Mouse (Mus musculus) adipocyte (in vitro differentiated cells): ENCODE data around the gene Plekha7.

Experiments
- DNase-seq: peaks from one replicate; pipeline ENCODE4 v3.0.0-alpha.2; 2016; ENCODE audit warnings: low spot score

Plekha7 gene

DNA sequence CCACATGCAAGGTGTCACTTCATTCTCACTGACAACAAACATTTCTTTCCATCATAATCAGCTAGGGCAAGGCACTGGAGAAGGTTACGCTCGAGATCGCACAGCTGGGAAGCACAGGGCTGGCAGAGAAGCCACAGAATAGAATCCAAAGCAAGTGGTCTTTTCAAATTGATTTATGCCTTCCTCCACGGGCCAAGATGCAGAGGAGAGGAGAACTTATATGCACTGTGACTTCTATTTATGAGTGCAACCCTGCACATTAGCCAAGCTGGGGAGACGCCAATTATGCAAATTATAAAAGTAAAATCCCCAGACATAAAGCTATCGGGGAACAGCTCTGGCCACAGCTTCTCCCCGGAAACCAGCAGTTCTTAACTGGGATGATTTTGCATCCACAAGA lies 86.3 kb downstream of the Plekha7 start:
- no peak for DNase-seq

DNA sequence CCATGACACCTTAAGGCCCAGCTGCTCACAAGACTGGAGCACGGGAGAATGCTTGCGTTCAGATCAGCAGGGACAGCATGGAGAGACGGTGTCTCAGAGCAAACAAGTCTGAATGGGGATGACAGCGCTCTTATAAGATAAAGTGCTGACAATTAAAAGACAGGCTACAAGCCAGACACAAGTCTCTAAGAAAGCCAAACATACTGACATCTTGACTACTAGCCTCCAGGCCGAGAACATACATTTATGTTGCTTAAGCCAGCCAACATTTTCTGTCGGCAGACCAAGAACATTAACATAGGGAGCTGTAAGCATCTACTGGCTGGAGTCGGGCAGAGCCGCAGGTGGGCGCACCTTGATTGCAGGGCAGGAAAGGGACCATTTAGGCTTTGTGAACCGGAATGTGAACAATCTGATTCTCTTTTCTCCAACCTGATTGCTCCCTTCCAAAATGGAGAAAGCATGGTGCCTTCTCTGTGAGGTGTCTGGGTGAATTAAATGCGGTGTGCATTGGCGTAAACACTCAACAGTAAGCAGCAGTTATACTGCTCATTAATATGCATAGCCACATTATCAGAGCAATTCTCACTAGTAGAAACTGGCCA lies 88.0 kb downstream of the Plekha7 start:
- no peak for DNase-seq

DNA sequence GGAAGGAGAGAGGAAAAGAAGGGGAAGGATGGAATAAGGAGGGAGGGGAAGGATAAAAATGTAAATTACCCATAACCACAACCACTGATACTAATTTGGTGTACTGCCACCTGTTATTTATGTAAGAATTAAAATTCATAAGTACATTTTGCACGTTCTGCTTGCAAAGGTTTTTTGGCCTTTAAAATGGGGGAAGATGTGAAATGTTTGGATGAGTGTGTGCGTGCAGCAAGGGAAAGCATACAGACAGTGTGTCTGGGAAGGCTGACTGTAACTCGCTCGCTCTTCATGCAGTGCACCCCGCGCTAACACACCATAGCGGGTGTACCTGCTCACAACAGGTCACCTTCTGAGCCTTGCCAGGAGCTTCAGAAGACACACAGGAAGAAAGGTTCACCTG lies 90.4 kb downstream of the Plekha7 start:
- DNase-seq, result no peak

DNA sequence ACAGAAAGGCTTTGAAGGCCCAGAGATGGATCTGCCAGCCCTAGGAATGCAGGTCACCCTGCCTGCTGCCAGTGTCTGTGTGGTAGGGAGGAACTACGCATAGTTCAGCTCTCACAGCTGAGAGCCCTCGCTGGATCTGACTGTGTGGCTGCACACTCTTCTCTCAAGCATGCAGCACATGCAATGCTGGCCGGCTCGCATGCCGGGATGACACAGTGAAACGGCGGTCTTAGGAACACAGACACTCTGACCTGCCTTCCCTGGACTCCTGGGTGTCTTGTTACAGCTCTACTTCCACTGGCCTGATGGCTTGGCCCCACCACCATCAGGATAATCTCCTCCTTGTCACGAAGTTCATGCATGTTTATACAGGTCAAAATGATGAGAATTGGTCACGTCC lies 96.3 kb downstream of the Plekha7 start:
- DNase-seq, result no peak

DNA sequence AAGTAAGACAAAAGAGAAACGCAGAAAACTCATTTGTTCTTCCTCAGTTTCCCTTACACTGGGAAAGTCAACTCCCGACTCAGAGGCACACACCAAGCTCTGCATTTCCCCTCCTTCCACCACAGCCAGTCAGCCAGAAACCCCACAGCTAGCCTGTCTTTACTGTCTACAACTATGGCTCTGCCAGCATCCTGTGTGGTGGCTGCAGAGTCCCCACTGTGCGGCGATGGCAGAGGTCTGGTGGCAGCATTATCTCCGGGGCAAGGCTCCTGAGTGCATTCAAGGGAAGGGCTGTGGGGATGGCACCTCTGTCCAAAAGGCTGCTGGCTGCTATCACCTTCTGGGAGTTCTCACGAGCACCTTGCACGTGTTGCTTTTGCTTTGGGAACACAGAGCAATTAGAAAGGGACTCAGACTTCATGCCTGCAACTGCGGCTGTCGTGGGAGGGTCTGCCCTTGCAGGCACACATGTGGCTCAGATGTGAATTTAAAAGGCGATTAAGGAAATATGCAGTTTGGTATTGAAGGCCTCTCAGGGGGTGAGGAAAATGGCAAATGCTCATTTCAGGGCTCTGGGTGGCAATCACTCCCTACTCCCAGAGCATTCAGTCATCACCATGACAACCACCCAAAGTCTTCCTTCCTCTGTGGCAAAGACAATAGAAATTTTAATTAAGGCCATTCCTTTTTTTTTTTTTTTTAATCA lies 98.1 kb downstream of the Plekha7 start:
- DNase-seq, result no peak

DNA sequence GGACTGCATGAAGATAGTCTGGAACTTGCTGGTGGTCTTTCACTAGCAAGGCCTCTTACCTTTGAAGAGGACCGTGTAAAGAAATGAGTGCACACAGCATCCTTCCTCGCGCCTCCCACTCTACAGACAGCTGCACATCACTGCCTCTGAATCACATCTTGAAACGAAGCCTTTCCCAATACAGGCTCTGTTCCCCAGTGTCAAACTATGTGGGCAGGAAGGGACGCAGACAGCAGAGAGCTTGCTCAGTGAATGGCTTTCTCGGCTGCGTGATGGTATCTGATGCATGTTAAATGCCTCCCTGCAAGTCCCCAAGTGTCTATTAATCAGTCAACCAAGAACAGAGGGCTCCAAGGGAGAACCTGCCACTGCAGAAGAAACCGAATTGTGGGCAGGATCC lies 99.3 kb downstream of the Plekha7 start:
- DNase-seq, result no peak

DNA sequence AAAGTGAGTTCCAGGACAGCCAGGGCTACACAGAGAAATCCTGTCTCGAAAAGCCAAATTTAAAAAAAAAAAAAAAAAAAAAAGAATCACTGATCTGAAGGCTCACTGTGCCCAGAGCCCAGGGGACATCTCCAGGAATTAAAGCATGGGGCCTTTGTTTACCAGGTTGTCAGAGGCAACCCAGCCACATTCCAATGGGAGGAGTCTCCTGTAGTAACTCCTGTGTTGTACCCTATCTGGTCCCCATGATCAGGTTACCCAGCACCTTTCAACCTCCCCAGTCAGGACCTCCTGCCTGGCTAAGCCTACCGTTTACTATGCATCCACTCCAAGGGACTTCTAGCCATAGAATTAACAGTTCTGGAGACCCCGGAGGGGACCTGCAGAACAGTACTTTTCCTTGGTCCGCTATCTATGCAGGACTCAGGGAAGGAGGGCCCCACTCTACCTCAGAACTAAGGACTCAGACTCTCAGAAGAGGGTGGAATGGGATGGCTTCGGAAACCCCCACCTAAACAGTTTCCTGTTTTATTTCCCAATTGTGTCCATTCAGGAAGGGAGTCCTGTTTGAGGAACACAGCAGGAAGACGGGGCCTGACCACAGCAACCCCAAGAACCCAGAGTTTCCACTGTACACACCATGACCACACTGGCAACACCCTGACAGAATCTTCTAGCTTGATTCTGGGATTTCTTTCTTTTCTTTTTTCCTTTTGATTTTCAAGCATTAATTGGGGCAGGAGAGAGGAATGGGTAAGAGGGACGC lies 101.2 kb downstream of the Plekha7 start:
- no peak for DNase-seq

DNA sequence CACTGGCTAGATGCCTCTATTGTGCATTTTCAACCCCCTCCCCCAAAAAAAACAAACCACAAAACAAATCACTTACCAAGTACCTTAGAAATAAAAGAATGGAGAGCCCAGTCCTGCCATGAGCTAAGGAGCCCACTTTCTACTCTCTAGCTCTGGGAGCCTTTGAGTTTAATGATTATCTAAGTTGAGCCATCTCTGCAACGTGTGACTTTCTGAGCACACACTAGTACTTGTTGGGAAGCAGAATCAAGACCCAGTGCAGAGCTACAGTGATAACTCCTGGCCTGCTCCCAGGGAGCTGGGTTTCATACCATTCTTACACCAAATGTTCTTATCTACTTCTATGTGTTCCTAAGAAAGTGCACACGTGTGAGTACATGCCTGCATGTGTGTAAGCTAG lies 102.7 kb downstream of the Plekha7 start:
- no peak for DNase-seq

DNA sequence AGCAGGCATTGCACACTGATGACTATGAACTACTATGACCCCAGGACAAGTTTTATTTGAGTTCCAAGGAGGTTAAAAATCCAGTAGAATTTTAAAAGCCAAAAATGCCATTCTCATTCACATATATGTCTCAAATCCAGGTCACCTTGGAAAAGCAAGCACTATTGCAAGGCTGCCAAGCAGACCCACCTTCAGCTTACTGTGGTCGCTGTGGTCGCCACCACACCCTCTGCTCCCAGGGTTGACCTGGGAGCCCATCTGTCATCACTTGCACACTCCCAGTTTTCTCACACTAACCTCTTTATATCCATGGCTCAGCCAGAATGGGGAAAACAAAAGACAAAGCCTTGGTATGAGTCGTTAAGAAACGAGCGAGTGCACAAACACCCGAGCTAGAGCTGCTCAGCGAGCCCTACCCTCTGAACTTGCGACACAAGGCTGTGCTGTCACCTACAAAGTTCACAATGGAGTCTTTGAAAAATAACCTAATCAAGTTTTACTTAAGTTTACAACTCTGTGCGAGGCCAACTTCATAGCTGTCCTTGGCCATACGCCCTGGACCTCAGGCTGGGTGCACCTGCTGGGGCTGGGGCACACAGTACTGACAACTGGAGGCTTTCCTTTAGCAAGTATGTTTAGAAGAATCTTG lies 106.0 kb downstream of the Plekha7 start:
- no peak for DNase-seq

DNA sequence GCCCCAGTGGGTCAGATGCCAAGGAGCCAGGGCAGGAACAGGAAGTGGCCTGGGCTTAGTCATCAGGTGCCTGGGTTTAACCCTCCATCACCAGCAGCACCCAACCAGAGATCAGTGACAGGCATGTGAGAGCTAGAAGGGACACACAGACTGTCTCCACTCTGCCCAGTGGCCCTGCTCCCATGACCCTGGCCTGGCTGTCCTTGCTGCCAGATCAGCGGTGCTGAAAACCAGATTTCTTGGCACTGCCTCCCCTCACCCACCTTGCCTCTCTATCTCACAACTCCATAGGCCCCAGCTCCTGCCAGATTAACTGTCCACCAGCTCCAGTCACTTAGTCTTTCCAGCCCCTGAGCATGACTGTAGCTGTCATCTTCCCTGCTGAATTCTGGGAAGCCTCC lies 107.2 kb downstream of the Plekha7 start:
- DNase-seq, result no peak

DNA sequence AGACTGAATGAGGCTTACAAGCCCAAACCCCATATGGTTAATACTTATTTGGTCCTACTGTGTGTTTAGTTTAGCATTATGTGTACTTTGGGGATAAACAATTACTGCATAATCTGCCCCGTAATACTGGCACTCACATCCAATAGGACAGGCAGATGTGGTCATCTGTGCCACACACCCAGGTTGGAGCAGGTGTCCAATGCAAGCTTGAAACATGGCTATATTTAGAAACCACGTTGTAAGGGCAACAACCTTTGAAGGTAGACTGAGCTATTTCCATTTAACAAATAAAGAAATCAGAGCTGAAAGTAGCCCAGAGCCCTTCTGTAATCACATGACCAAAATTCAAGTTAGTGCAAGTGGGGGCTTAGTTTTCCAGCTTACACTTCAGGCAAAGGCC lies 107.6 kb downstream of the Plekha7 start:
- no peak for DNase-seq

DNA sequence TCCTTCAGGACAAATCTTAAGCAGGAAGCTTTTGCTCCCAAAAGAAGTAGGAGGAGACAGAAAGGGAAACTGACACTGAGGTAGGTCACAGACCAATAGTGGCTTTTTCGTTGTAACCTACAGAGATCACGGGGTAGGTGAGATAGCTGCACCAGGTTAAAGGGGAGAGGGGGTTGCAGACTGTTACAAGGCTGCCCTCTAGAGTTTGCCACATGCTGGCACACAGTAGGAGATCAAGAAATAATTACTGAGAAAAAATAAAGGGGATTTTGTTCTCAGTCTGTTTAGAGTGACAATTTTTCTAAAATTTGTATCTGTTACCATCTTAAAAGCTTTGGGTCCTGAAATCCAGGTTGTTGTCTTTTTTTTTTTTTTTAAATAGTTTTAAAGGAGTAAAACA lies 109.3 kb downstream of the Plekha7 start:
- DNase-seq, result no peak

DNA sequence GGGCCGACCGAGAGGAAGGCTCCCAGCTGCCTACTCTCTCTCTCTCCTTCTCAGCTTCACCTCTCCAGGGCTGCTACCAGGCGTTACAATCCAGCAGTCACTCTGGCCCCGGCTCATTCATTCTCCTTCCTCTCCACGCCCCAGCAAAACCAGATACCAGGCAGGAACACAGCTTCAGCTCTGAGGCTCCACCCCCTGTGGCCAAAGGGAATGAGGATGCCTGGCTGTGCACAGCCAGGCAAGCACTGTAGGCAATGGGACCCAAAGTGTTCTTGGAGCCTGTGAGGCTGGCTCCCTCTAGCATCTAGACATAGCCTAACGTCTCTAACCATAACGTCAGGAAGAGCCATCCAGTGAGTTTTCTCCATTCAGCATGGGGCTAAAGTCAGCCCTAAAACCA lies 109.8 kb downstream of the Plekha7 start:
- no peak for DNase-seq

DNA sequence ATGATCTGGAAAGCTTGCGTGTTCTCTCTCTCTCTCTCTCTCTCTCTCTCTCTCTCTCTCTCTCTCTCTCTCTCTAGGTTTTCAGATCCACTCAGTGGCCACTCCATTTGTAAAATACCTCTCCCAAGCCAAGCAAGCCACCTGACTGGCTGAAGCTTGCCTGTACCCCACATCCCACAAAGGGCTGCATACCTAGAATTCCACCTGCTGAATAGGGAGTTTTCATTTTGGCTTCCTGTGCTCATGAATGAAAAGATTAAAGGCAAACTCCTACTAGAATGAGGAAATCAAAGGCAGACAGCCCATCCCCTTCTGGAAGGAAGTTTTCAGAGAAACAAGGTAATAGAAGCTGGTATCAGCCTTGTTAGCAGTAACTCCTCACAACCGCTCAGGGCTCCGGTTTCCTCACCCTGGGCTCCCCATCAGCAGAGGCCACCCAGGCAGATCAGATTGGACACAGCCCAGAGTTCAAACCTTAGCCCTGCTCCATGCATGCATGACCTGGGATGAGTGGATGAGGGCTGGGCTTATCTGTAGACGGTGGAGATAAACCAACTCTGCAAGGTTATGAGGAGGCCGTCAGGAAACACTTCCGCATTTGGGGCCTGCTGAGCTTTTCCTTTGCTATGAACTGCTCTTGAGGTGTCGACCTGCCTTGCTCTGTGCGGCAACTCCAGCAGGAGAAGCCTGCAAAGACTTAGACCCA lies 111.0 kb downstream of the Plekha7 start:
- DNase-seq, result no peak

DNA sequence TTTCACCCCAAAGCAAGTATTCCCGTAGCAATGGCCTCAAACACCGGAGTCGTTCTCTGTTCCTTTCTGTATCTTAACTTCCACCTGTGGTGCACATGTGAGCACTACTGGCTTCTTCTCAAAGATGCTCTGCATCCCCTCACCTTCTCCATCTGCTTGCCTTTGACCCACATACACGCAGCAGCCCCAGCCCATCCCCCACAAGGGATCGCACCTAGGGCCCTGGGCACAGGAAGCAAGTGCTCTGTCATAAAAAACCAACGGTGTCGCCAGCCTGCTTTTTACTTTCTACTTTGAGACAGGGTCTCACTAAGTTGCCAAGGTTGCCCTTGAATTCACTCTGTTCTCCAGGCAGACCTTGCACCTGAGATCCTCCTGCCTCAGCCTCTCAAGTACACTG lies 113.2 kb downstream of the Plekha7 start:
- DNase-seq, result no peak

DNA sequence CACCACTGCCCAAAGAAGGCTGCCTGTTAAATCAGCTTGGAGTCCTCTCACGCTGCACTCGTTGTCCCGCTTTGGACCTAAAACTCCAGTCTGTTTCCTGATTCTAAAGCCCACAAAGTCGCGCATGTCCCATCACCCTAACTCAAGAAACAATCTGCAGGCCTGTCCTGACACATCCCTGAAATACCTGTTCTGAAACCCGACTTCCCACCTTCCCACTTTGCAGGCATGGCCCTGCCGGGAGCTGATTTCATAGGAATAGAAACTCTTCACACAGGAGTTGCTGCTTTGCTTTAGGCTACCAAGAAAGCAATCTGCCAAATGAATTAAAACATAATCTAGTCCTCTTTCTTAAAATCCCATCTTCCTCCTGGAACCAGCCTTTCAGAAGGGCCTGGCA lies 115.2 kb downstream of the Plekha7 start:
- DNase-seq, result no peak

DNA sequence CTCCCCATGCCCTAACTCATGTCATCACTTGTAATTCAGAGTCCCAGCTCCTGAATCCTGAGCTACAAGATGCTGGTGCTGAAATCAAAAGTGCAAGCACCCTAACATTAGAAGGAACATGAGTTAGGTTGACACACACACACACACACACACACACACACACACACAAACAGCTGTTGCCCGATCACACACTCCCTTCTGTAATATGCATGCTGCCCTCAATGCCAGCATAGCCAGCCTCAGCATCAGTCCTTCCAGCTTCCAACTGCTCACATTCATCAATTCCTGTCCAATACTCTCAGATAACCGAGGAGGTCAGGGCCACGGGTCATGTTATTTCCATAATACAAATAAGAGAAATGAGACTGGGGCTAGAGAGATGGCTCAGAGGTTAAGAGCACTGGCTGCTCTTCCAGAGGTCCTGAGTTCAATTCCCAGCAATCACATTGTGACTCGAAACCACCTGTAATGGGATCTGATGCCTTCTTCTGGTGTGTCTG lies 116.0 kb downstream of the Plekha7 start:
- no peak for DNase-seq

DNA sequence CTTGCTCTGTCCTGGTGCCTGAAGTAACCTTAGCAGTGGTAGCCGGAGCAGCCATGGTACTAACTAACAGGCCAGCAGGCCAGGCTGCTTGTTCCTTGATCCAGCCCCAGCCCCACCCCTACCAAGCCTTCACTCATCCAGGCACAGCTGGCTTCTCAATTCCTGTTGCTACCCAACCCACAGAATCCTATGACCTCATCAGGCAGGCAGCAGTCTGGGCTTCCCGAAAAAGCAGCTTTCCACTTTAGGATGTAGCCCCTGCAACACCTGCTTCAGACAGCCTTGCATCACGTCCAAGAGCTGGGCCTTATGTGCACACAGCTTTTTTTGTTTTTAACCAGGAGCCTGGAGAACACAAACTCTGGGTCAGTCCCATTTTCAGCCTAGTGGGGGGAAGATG lies 117.0 kb downstream of the Plekha7 start:
- DNase-seq, result no peak

DNA sequence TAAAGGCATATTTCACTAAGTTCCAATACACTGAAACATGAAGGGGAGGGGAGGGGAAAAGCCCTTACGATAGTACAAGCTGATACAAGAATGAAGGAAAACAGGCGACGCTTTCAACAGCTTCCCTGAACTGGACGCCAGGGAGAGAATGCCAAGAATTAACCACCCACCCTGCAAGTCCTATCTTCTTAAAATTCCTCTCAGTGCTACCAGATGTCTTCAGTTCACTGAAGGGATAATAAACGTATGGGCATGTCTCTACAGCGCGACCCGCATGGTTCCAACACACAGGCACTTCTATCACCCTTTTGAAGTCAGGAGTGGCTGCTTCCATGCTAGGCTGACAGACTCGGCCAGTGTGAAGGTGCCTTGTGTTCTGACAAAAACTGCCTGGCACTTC lies 118.5 kb downstream of the Plekha7 start:
- DNase-seq, result no peak

DNA sequence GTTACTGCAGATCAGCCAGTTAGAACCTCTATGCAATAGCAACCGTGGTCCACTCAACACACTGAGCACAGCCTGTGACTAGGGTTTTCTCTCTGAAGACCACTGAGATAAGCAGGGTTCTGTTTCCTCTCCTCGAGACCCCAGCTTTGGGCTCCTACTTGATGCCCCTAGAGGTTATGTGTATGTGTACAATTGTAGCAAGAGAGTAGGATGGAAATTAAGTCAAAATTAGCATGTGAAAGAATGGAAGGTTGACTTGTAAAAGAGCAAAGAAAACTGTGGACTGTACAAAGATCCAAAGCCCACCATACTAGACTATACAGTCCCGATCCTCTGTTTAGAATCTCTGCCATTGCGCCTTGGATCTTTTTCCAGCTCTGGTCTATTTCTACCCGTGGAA lies 119.8 kb downstream of the Plekha7 start:
- no peak for DNase-seq

DNA sequence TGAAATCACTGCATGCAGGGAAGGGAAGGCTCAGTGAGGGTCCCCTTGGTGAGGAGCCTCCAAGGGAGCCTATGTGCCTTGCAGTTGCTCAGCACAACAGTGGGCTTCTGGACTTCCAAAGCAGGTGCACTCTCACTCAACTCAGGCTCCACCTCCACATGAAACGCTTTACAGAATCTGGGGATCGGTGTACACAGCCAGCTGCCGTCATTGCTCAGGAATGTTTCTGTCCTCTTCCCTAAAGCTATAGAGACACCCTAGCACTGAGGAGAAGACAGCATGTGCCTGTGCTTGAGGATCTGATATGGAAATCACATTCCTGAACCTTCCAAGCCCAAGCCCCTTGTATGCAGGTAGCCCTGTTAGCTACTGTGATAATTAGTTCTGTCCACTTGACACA lies 120.7 kb downstream of the Plekha7 start:
- no peak for DNase-seq

DNA sequence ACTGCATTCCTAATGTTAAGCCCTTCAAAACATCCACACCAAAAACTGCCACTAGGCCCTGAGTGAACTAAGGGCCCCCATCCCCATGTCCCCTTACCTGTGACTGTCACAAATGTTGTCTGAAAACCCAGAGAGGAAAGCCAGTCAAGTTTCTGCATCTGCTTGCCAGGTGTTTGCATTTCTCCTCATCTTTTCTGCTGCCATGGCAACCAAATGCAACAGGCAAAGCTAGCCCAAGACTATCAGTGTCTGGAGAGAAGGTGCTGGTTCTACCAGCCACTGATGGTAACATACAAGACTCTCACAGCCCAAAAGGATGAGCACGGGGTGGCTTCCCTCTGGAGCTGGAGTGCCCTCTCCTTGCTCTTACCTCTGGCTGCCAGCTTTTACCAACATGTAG lies 121.3 kb downstream of the Plekha7 start:
- DNase-seq, result no peak
